Mouse (Mus musculus) limb, embryonic 10.5 days (tissue): ENCODE results near the gene Tnnt3. TPM values are rescaled to one million over a fixed set of nuclear protein-coding genes. Genes with fewer than 3 reads are reported as not detected.
A peak's percentile ranks its signal among the peaks of the same experiment; 100 is the strongest.

Experiments
- DNase-seq: peaks from one replicate; pipeline ENCODE4 v3.0.0-alpha.2; 2017; ENCODE audit warnings: low spot score
- H3K27ac ChIP-seq: fragments of 300-500 bp; sonication (generic); 2 replicates; pipeline ENCODE4 v1.5.1; 2016; ENCODE audit warnings: mild to moderate bottlenecking
- H3K27me3 ChIP-seq: fragments of 300-500 bp; sonication (generic); 2 replicates; pipeline ENCODE4 v1.6.1; 2016; ENCODE audit warnings: low read depth, mild to moderate bottlenecking; ENCODE audit not compliant: poor library complexity, severe bottlenecking
- H3K36me3 ChIP-seq: fragments of 300-500 bp; sonication (generic); 2 replicates; pipeline ENCODE4 v1.6.1; 2016; ENCODE audit warnings: mild to moderate bottlenecking, moderate library complexity
- H3K4me1 ChIP-seq: fragments of 300-500 bp; sonication (generic); 2 replicates; pipeline ENCODE4 v1.6.1; 2016
- H3K4me3 ChIP-seq: fragments of 300-500 bp; sonication (generic); 2 replicates; pipeline ENCODE4 v1.5.1; 2016; ENCODE audit warnings: mild to moderate bottlenecking, moderate library complexity
- H3K9me3 ChIP-seq: fragments of 300-500 bp; sonication (generic); replicated peaks from 2 replicates; pipeline ENCODE4 v1.6.1; 2016; ENCODE audit warnings: mild to moderate bottlenecking
- WGBS: fragments of 180-500 bp; shearing (Covaris S2); methylation state at CpG from one replicate; pipeline ENCODE4 v1.1.7; 2016; 5-methylcytosine and 5-hydroxymethylcytosine counted together
- polyA plus RNA-seq: library from polyadenylated mRNA; unstranded; fragments of >200 nt; fragmentation: Nextera tagmentation; extraction: Ambion mirVana; gene quantifications from 2 replicates; pipeline ENCODE4 v1.2.1, GENCODE M21; 2016

The Tnnt3 gene
- polyA plus RNA-seq, 1 experiment from 2014 or later, result 1.6 TPM

GRCm38 (mm10) chr7:142479886-142480285 lies 18.8 kb upstream of the Tnnt3 start:
- no peaks in the 10 kb centered on the region for H3K27me3 ChIP-seq
- peaks cover 1% of the 10 kb centered on the region; the same call in 1 of the 2 replicates for H3K36me3 ChIP-seq
- 91% methylated on average over 3 of the region's 3 CpGs for WGBS
- no peak for DNase-seq
- H3K9me3 ChIP-seq, result no peaks in the 10 kb centered on the region
- H3K27ac ChIP-seq, result peak overlapping the region; percentile 97
- no peak overlapping the region for H3K4me3 ChIP-seq
- peaks cover 83% of the 10 kb centered on the region for H3K4me1 ChIP-seq

- Histone ChIP-seq H3K27me3 (no peaks in the 10 kb centered on the region), H3K9me3 (no peaks in the 10 kb centered on the region), H3K4me1 (peaks cover 79% of the 10 kb centered on the region), H3K27ac (peak overlapping the region; percentile 97), H3K36me3 (peaks cover 8% of the 10 kb centered on the region; the same call in 1 of the 2 replicates), H3K4me3 (no peak overlapping the region)
- DNase-seq, result no peak
- 91% methylated on average over 3 of the region's 3 CpGs for WGBS
Observed at GRCm38 (mm10) chr7:142480661-142481060, 18.0 kb upstream of the Tnnt3 start.

- Histone ChIP-seq H3K4me1 (peaks cover 79% of the 10 kb centered on the region), H3K36me3 (peaks cover 8% of the 10 kb centered on the region), H3K9me3 (no peaks in the 10 kb centered on the region), H3K27me3 (no peaks in the 10 kb centered on the region), H3K4me3 (peak overlapping the region; percentile 44), H3K27ac (peak overlapping the region; percentile 97)
- peak; percentile 87 for DNase-seq
- WGBS, result 8% methylated on average over 5 of the region's 5 CpGs
Observed at GRCm38 (mm10) chr7:142481186-142481567, 17.5 kb upstream of the Tnnt3 start.

- WGBS, result 1% methylated on average over 22 of the region's 22 CpGs
- Histone ChIP-seq H3K9me3 (no peaks in the 10 kb centered on the region), H3K27me3 (no peaks in the 10 kb centered on the region), H3K27ac (peak overlapping the region; percentile 97), H3K4me3 (peak overlapping the region; percentile 44), H3K36me3 (peaks cover 8% of the 10 kb centered on the region), H3K4me1 (peaks cover 79% of the 10 kb centered on the region)
- peak; percentile 85 for DNase-seq
Observed at GRCm38 (mm10) chr7:142481568-142482255, 16.9 kb upstream of the Tnnt3 start.

- WGBS, result 18% methylated on average over 6 of the region's 6 CpGs
- H3K27ac ChIP-seq, result peak overlapping the region; percentile 97
- H3K27me3 ChIP-seq, result no peaks in the 10 kb centered on the region
- H3K4me3 ChIP-seq, result peak overlapping the region; percentile 44
- DNase-seq, result peak; percentile 70
- no peaks in the 10 kb centered on the region for H3K9me3 ChIP-seq
- peaks cover 8% of the 10 kb centered on the region for H3K36me3 ChIP-seq
- peaks cover 79% of the 10 kb centered on the region for H3K4me1 ChIP-seq
Observed at GRCm38 (mm10) chr7:142482256-142482609, 16.4 kb upstream of the Tnnt3 start.

GRCm38 (mm10) chr7:142483136-142483535 lies 15.5 kb upstream of the Tnnt3 start:
- H3K27ac ChIP-seq, result peak overlapping the region; percentile 97
- peak; percentile 68 for DNase-seq
- WGBS, result 23% methylated on average over 11 of the region's 11 CpGs
- H3K9me3 ChIP-seq, result no peaks in the 10 kb centered on the region
- H3K4me1 ChIP-seq, result peaks cover 85% of the 10 kb centered on the region
- H3K27me3 ChIP-seq, result no peaks in the 10 kb centered on the region
- peaks cover 8% of the 10 kb centered on the region for H3K36me3 ChIP-seq
- H3K4me3 ChIP-seq, result peak overlapping the region; percentile 4; the same call in 1 of the 2 replicates

- Histone ChIP-seq H3K4me1 (peaks cover 80% of the 10 kb centered on the region), H3K27me3 (no peaks in the 10 kb centered on the region), H3K27ac (peak overlapping the region; percentile 97), H3K4me3 (no peak overlapping the region), H3K9me3 (no peaks in the 10 kb centered on the region), H3K36me3 (peaks cover 24% of the 10 kb centered on the region)
- DNase-seq, result no peak
- WGBS, result 82% methylated on average over 12 of the region's 12 CpGs
Observed at GRCm38 (mm10) chr7:142484780-142485179, 13.9 kb upstream of the Tnnt3 start.

- DNase-seq, result peak; percentile 54
- Histone ChIP-seq H3K4me1 (peaks cover 66% of the 10 kb centered on the region), H3K36me3 (peaks cover 38% of the 10 kb centered on the region), H3K27me3 (no peaks in the 10 kb centered on the region), H3K4me3 (no peak overlapping the region), H3K27ac (peak overlapping the region; percentile 97), H3K9me3 (no peaks in the 10 kb centered on the region)
- 56% methylated on average over 8 of the region's 8 CpGs for WGBS
Observed at GRCm38 (mm10) chr7:142486751-142487162, 11.9 kb upstream of the Tnnt3 start.

- Histone ChIP-seq H3K4me1 (peaks cover 66% of the 10 kb centered on the region), H3K27ac (peak overlapping the region; percentile 97), H3K9me3 (no peaks in the 10 kb centered on the region), H3K27me3 (no peaks in the 10 kb centered on the region), H3K36me3 (peaks cover 38% of the 10 kb centered on the region), H3K4me3 (peak overlapping the region; percentile 5; the same call in 1 of the 2 replicates)
- WGBS, result 30% methylated on average over 9 of the region's 9 CpGs
- DNase-seq, result peak; percentile 75
Observed at GRCm38 (mm10) chr7:142487341-142487859, 11.2 kb upstream of the Tnnt3 start.

GRCm38 (mm10) chr7:142488053-142488452 lies 10.6 kb upstream of the Tnnt3 start:
- DNase-seq, result no peak
- Histone ChIP-seq H3K4me3 (no peak overlapping the region), H3K36me3 (peaks cover 38% of the 10 kb centered on the region), H3K9me3 (no peaks in the 10 kb centered on the region), H3K27me3 (no peaks in the 10 kb centered on the region), H3K27ac (peak overlapping the region; percentile 97), H3K4me1 (peaks cover 66% of the 10 kb centered on the region)
- WGBS, result 79% methylated on average over 3 of the region's 3 CpGs

- 33% methylated on average over 8 of the region's 8 CpGs for WGBS
- H3K36me3 ChIP-seq, result peaks cover 26% of the 10 kb centered on the region
- H3K4me3 ChIP-seq, result no peak overlapping the region
- no peaks in the 10 kb centered on the region for H3K9me3 ChIP-seq
- H3K27me3 ChIP-seq, result no peaks in the 10 kb centered on the region
- H3K27ac ChIP-seq, result peak overlapping the region; percentile 77
- H3K4me1 ChIP-seq, result peaks cover 32% of the 10 kb centered on the region
- peak; percentile 71 for DNase-seq
Observed at GRCm38 (mm10) chr7:142493535-142493934, 5.1 kb upstream of the Tnnt3 start.

GRCm38 (mm10) chr7:142496158-142496557 lies 2.5 kb upstream of the Tnnt3 start:
- H3K4me3 ChIP-seq, result no peak overlapping the region
- DNase-seq, result no peak
- no peaks in the 10 kb centered on the region for H3K27me3 ChIP-seq
- WGBS, result 80% methylated on average over 3 of the region's 3 CpGs
- no peaks in the 10 kb centered on the region for H3K9me3 ChIP-seq
- peak overlapping the region; percentile 10; the same call in 1 of the 2 replicates for H3K27ac ChIP-seq
- H3K36me3 ChIP-seq, result no peaks in the 10 kb centered on the region
- H3K4me1 ChIP-seq, result peaks cover 38% of the 10 kb centered on the region

GRCm38 (mm10) chr7:142496800-142497199 lies 1.8 kb upstream of the Tnnt3 start:
- H3K27me3 ChIP-seq, result no peaks in the 10 kb centered on the region
- no peak overlapping the region for H3K4me3 ChIP-seq
- H3K4me1 ChIP-seq, result peaks cover 38% of the 10 kb centered on the region
- H3K9me3 ChIP-seq, result no peaks in the 10 kb centered on the region
- no peaks in the 10 kb centered on the region for H3K36me3 ChIP-seq
- 86% methylated on average over 5 of the region's 5 CpGs for WGBS
- H3K27ac ChIP-seq, result peak overlapping the region; percentile 10; the same call in 1 of the 2 replicates
- DNase-seq, result no peak
